In genomic region chr14:55513927-55514326, GRCm38 (mm10) we compare ENCODE assay signal across 22 mouse cellular contexts. TPM values are rescaled to one million over a fixed set of nuclear protein-coding genes. Genes with fewer than 3 reads are reported as not detected.
"Had no signal": no experiment of that assay in that cellular context is flagged by ENCODE, and none has a peak within 500 bp of the region (broad histone marks: within the 10 kb centered on the region; RNA-seq: fewer than 3 reads in every experiment).

No protein-coding gene starts in this region.

- ATAC-seq: inflammation-experienced regulatory T-cells, adult 6 months; midbrain, embryonic 15.5 days had no signal

- H3K27ac ChIP-seq: left cerebral cortex, adult 2 months; macrophage; midbrain, embryonic 12.5 days; midbrain, embryonic 15.5 days; neural tube, embryonic 12.5 days; neural tube, embryonic 15.5 days; stomach, embryonic 15.5 days had no signal

- H3K9me3 ChIP-seq: midbrain, embryonic 12.5 days; midbrain, embryonic 15.5 days; neural tube, embryonic 12.5 days; neural tube, embryonic 15.5 days; stomach, embryonic 15.5 days had no signal

- H3K4me3 ChIP-seq: left cerebral cortex, adult 2 months; midbrain, embryonic 12.5 days; midbrain, embryonic 15.5 days; neural tube, embryonic 12.5 days; neural tube, embryonic 15.5 days; stomach, embryonic 15.5 days had no signal

- H3K27me3 ChIP-seq: midbrain, embryonic 15.5 days had no signal

- H3K36me3 ChIP-seq: midbrain, embryonic 12.5 days; midbrain, embryonic 15.5 days; neural tube, embryonic 12.5 days; neural tube, embryonic 15.5 days; stomach, embryonic 15.5 days had no signal

- H3K9ac ChIP-seq: midbrain, embryonic 12.5 days; midbrain, embryonic 15.5 days; neural tube, embryonic 12.5 days; neural tube, embryonic 15.5 days; stomach, embryonic 15.5 days had no signal

- H3K4me2 ChIP-seq: midbrain, embryonic 12.5 days; midbrain, embryonic 15.5 days; neural tube, embryonic 12.5 days; neural tube, embryonic 15.5 days; stomach, embryonic 15.5 days had no signal

- DNase-seq: kidney, adult 11 months; kidney, adult 8-10 months; kidney, postnatal 14 days; kidney, postnatal 4 days; layer of hippocampus, postnatal 36 days; lung, adult 18-20 months; retina, postnatal 1 day; right cerebral cortex, postnatal 25 days; spleen, adult 18-20 months; thymus, postnatal 25 days had no signal

- H3K4me1 ChIP-seq: stomach, embryonic 15.5 days had no signal

RNA-seq across cellular contexts. Expression of gene Cpne6, which starts 3.7 kb away (rescaled TPM):
- total RNA-seq: megakaryocyte, adult 5-6 weeks had no signal
- polyA plus RNA-seq: inflammation-experienced regulatory T-cells, adult 6 months; limb, embryonic 11.5 days; macrophage had no signal

RNA-seq across cellular contexts. Expression of gene Nrl, which starts 10.9 kb away (rescaled TPM):
- total RNA-seq: megakaryocyte, adult 5-6 weeks had no signal
- polyA plus RNA-seq: kidney, embryonic 16.5 days; limb, embryonic 11.5 days; lung, embryonic 16.5 days; macrophage; midbrain, embryonic 12.5 days; stomach, embryonic 15.5 days had no signal

RNA-seq across cellular contexts. Expression of gene Carmil3, which starts 23.5 kb away (rescaled TPM):
- polyA plus RNA-seq: inflammation-experienced regulatory T-cells, adult 6 months had no signal
